8 mouse cellular contexts compared by ENCODE assay signal in the genomic region with DNA sequence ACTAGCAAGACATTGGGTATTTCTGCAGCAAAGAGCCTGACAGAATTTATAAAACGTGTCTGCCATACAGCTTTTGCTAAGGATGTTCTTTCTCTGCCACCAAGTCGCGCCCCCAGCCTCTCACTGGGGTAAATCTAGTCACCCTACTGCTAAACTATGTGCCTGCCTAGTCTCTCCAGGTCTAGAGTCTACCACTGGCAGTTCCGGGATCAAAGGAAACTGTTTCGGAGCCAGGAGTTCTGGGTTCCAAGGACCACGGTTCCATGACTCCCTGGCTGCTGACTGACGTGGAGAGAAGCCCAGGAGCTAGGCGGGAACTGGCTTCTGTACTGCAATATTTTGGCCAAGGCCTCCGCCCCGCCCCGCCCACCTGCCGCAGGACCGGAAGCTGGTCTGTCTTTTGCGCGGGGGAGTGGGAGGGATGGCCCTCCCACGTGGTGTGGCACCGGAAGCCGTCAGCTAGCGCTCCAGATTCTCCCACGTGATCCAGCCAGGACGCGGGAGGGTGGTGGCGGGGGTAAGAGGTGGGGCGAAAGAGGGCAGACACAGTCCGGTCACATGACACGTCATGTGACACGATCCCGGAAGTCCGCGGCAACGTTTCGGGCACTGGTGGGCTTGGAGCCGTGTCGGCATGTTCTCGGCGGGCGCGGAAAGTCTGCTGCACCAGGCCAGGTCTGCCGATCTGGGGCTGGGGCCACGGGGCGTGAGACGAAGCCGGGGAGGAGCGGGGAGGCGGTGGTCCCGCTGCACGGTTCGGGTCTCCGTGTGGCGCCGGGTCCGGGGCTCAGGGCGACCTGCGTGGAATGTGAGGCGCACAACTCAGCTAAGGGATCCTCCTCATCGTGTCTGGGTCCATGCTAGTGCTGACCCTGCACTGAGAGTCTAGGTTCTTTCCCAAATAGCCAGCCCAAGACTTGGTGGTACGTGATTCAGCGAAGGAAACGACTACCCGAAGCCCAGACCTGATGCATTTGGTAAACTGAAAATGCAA. TPM values are rescaled to one million over a fixed set of nuclear protein-coding genes. Genes with fewer than 3 reads are reported as not detected.
DNase-seq lines count a peak whose midpoint lies in the region; ATAC-seq and TF ChIP-seq lines count a peak whose summit lies in the region.

TSS of gene Ap5z1 (plus strand) at position 484 of the 994 bp plus-strand sequence.

- TF ChIP-seq CTCF in Patski (IDR thresholded peaks at IDR 0.05), result no peak

- peak within 1 kb of the TSS; percentile 93 for H3K4me2 ChIP-seq in hindbrain, embryonic 13.5 days

- H3K27ac ChIP-seq in hindbrain, embryonic 13.5 days, result peak within 1 kb of the TSS; percentile 88

- DNase-seq in Patski (ENCODE audit: low read depth, low spot score), result peak; percentile 75
- peak; percentile 95 to 96 for DNase-seq in cerebellum, postnatal 14 days
- DNase-seq in frontal cortex, postnatal 14 days (ENCODE audit: low spot score in 2 of 2), result peak; percentile 82 to 88
- DNase-seq in layer of hippocampus, postnatal 36 days, result peak; percentile 86 to 90
- DNase-seq in lung, postnatal 36 days, result peak; percentile 96
- peak; percentile 99 for DNase-seq in retina, postnatal 1 day
- DNase-seq in urinary bladder, adult 18-20 months (ENCODE audit: low spot score in 2 of 2), result peak; percentile 82 to 94

- CTCF ChIA-PET in Patski (lab: Charles Lee), result interaction anchor here (3.2 kb wide), 1 partner anchor 16 kb away, joined by 16 read pairs; no protein-coding TSS in a partner anchor

- in situ Hi-C loops in Patski (cut with MboI; ENCODE audit: low pct_unique_long_range_greater_than_20kb), result no loop called here

- POLR2A ChIA-PET in Patski (lab: Charles Lee), result interaction anchor here (0.6 to 1.8 kb wide), 2 partner anchors 18 to 61 kb away, joined by 3 to 6 read pairs; no protein-coding TSS in a partner anchor

- H3K27me3 ChIP-seq in Patski, result no peaks in the 10 kb centered on the region
- no peaks in the 10 kb centered on the region for H3K27me3 ChIP-seq in hindbrain, embryonic 13.5 days

- no peaks in the 10 kb centered on the region for H3K9me3 ChIP-seq in hindbrain, embryonic 13.5 days

- peak; percentile 77 for ATAC-seq in Patski
- ATAC-seq in hindbrain, embryonic 13.5 days (ENCODE audit: low FRiP score), result peak; percentile 87

- peak within 1 kb of the TSS; percentile 78 for H3K4me3 ChIP-seq in hindbrain, embryonic 13.5 days

- peaks cover 16% of the 10 kb centered on the region for H3K4me1 ChIP-seq in hindbrain, embryonic 13.5 days (replicated peaks)

- 2% methylated on average over 59 of the region's 60 CpGs for WGBS in hindbrain, embryonic 13.5 days

- peak within 1 kb of the TSS; percentile 79 for H3K9ac ChIP-seq in hindbrain, embryonic 13.5 days

- H3K36me3 ChIP-seq in hindbrain, embryonic 13.5 days, result peaks cover 38% of the 10 kb centered on the region

RNA-seq across cellular contexts. Expression of gene Ap5z1, which starts in this region (rescaled TPM):
- polyA plus RNA-seq in Patski (2021), result 30.6 TPM
- polyA plus RNA-seq in hindbrain, embryonic 13.5 days (2015; fragmentation: Nextera tagmentation; extraction: Ambion mirVana), result 12.8 and 15.2 TPM in 2 replicates
- total RNA-seq in layer of hippocampus, postnatal 36 days (2021), result 10 to 100 TPM; 19.7 to 31.9 TPM

Comparison
In these comparisons a context has a peak if more than half of its experiments do, and no peak if none do; other contexts are left out.
1. Peak in every context shown above with its lines: DNase-seq, ATAC-seq, H3K4me3 ChIP-seq and H3K27ac ChIP-seq.